Mouse (Mus musculus) limb, embryonic 11.5 days (tissue): Measurements from ENCODE around the gene Hacd4. TPM values are rescaled to one million over a fixed set of nuclear protein-coding genes. Genes with fewer than 3 reads are reported as not detected.

Experiments used
- ATAC-seq: fragments of 200-750 bp; cut with Nextera tagmentation; 2 replicates; pipeline ENCODE4 v1.8.0; 2017; ENCODE audit warnings: low read depth; ENCODE audit not compliant: insufficient number of reproducible peaks, low FRiP score, low TSS enrichment
- DNase-seq: peaks from one replicate; pipeline ENCODE4 v3.0.0-alpha.2; 2015; ENCODE audit warnings: low spot score
- H3K27ac ChIP-seq: fragments of 300-500 bp; sonication (generic); replicated peaks from 2 replicates; pipeline ENCODE4 v1.5.1; 2014; ENCODE audit warnings: low read depth, mild to moderate bottlenecking, low read length
- H3K27me3 ChIP-seq: fragments of 300-500 bp; sonication (generic); 2 replicates; pipeline ENCODE4 v1.6.1; 2014; ENCODE audit warnings: mild to moderate bottlenecking, low read length, mixed read lengths; ENCODE audit not compliant: control insufficient read depth, insufficient read depth
- H3K36me3 ChIP-seq: fragments of 300-500 bp; sonication (generic); 2 replicates; pipeline ENCODE4 v1.6.1; 2014; ENCODE audit warnings: mild to moderate bottlenecking, low read length, moderate library complexity, mixed read lengths; ENCODE audit not compliant: control insufficient read depth, insufficient read depth
- H3K4me1 ChIP-seq: fragments of 300-500 bp; sonication (generic); 2 replicates; pipeline ENCODE4 v1.6.1; 2014; ENCODE audit warnings: low read length, mixed read lengths; ENCODE audit not compliant: control insufficient read depth, insufficient read depth
- H3K4me2 ChIP-seq: fragments of 300-500 bp; sonication (generic); 2 replicates; pipeline ENCODE4 v1.6.1; 2014; ENCODE audit warnings: low read depth, mild to moderate bottlenecking, moderate library complexity; ENCODE audit not compliant: severe bottlenecking
- H3K4me3 ChIP-seq: fragments of 300-500 bp; sonication (generic); 2 replicates; pipeline ENCODE4 v1.5.1; 2014; ENCODE audit warnings: low read depth, low read length
- H3K9ac ChIP-seq: fragments of 300-500 bp; sonication (generic); 2 replicates; pipeline ENCODE4 v1.6.1; 2014; ENCODE audit warnings: mild to moderate bottlenecking, low read length
- H3K9me3 ChIP-seq: fragments of 300-500 bp; sonication (generic); 2 replicates; pipeline ENCODE4 v1.6.1; 2016; ENCODE audit warnings: low read length; ENCODE audit not compliant: control insufficient read depth
- WGBS: fragments of 180-500 bp; shearing (Covaris S2); extraction: QIAGEN DNeasy Blood & Tissue Kit; methylation state at CpG from one replicate; pipeline ENCODE4 v1.1.7; 2014; 5-methylcytosine and 5-hydroxymethylcytosine counted together
- polyA plus RNA-seq: library from polyadenylated mRNA; unstranded; fragments of >200 nt; fragmentation: Nextera tagmentation; extraction: Ambion mirVana; gene quantifications from 2 replicates; pipeline ENCODE4 v1.2.1, GENCODE M21; 2014

Gene Hacd4
- polyA plus RNA-seq, 1 experiment from 2014 or later: 3.4 TPM

DNA sequence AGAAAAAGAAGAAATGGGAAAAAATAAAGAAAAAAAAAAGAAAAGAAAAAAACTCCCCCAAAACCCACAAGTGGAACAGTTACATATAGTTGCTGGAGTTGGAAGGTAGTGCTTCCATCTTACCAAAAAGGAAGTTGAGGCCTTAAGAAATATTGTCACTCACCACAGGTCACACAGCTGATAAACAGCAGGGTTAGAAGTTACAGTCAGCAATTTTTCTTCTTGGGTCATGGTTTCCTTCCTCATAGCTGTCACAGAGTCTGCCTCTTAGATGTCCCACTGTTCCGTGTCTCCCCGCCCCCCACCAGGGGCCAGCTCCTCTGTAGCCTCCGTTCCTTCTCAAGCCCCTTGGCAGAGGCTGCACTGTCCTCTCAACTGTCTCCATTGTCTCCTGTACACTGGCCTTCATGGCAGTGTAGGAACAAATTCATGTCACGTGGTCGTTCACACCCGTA is 968 bp upstream of the Hacd4 start:
- ATAC-seq: no peak
- Histone ChIP-seq H3K4me1 (peaks cover 11% of the 10 kb centered on the region), H3K27ac (no peak overlapping the region), H3K9me3 (no peaks in the 10 kb centered on the region), H3K4me3 (no peak overlapping the region), H3K27me3 (no peaks in the 10 kb centered on the region), H3K36me3 (no peaks in the 10 kb centered on the region), H3K4me2 (no peak overlapping the region), H3K9ac (no peak overlapping the region)
- no peak for DNase-seq
- WGBS: 79% methylated on average over 6 of the region's 6 CpGs

DNA sequence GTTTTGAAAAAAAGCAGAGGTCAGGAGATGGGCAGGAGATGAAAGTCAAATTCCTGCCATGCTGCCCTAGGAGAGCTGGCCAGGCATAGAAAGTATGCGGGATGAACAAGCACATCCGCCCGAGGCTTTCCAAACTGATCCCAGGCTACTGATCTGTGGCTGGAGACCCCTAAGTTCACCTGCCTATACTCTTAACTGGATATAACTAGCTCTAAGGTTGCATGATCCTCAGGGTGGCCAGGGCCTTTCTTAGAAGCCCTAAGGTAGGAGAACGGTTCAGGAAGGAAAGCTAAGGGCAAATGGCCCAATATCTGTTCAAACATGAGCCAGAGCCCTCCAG is 232 bp upstream of the Hacd4 start:
- H3K9ac ChIP-seq: no peak overlapping the region
- no peak overlapping the region for H3K27ac ChIP-seq
- WGBS: 16% methylated on average over 4 of the region's 4 CpGs
- no peaks in the 10 kb centered on the region for H3K27me3 ChIP-seq
- ATAC-seq (peak; percentile 17; the same call in 1 of the 2 replicates), DNase-seq (no peak)
- no peaks in the 10 kb centered on the region for H3K9me3 ChIP-seq
- peaks cover 11% of the 10 kb centered on the region for H3K4me1 ChIP-seq
- H3K4me3 ChIP-seq: peak overlapping the region; percentile 32
- peak overlapping the region; percentile 72 for H3K4me2 ChIP-seq
- H3K36me3 ChIP-seq: no peaks in the 10 kb centered on the region

DNA sequence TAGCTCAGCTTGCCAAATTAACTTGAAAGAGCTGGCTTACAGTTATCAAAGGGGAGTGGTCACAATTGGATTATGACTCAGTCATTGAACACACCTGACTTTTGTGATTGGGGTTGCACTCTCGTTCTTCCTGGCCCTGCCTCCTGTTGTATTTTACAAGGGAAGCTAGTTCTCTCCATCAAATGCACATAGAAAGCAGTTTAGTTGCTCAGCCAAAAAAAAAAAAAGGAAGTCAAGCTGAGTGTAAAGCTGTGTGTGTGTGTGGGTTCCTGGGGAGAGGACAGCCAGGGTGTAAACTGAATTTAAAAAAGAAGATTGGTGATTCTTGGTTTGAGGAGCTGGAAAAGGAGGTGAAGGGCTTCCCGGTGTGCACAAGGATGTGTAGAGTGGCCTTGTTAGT is 811 bp downstream of the Hacd4 start:
- Histone ChIP-seq H3K4me1 (peaks cover 11% of the 10 kb centered on the region), H3K9ac (no peak overlapping the region), H3K36me3 (no peaks in the 10 kb centered on the region), H3K27me3 (no peaks in the 10 kb centered on the region), H3K9me3 (no peaks in the 10 kb centered on the region), H3K27ac (no peak overlapping the region), H3K4me3 (no peak overlapping the region), H3K4me2 (peak overlapping the region; percentile 72; the same call in 1 of the 2 replicates)
- DNase-seq (no peak), ATAC-seq (no peak)
- 48% methylated on average over 2 of the region's 2 CpGs for whole genome bisulfite sequencing

DNA sequence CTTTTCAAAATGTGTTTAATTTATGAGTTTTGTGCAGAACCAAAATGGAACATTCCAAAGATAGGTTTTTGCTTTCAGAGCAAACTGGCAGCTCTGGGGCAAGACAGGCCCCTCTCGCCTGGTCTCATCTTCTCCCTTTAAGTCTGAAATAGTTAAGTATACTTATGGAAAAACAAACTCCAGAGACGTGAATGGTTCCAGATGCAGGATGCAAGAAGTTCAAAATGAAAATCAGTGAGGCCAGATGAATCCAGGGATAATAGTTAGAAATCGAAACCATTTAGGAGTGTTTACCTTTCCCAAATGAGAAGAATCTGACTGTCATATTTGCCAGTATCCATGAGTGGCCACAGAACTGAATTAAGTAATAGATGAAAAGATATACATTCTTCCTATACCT is 1.6 kb downstream of the Hacd4 start:
- H3K4me2 ChIP-seq: no peak overlapping the region
- peaks cover 11% of the 10 kb centered on the region for H3K4me1 ChIP-seq
- WGBS: 78% methylated on average over 3 of the region's 3 CpGs
- no peaks in the 10 kb centered on the region for H3K36me3 ChIP-seq
- H3K9ac ChIP-seq: no peak overlapping the region
- H3K27ac ChIP-seq: no peak overlapping the region
- no peak overlapping the region for H3K4me3 ChIP-seq
- H3K27me3 ChIP-seq: no peaks in the 10 kb centered on the region
- ATAC-seq: no peak
- no peaks in the 10 kb centered on the region for H3K9me3 ChIP-seq
- no peak for DNase-seq

DNA sequence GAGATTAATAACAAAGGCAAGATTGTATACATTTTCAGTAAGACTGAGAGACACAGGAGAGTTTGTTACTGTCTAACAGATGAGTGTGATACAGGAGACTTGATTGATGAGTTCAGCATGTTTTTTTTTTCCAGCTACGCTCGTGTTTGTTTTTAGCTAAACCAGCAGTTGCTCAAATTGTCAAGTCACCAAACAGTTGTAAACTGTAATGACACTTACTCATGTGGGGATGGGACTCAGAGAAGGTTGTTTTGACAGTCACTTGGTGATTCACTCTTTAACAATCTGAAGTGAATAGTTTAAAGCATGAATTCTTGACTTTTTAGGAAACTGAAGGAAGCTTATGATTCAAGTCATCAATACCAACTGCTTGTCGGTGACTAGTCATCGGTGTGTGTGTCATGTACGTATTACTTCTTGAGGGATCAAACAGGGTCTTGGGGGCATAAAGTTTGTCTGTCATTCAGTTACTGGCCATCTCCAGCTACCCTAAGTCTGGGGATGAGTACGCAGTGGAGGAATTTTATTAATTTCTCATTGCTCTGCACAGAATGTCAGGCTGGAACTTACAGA is 2.0 kb downstream of the Hacd4 start:
- WGBS: 71% methylated on average over 6 of the region's 6 CpGs
- Histone ChIP-seq H3K4me3 (no peak overlapping the region), H3K27me3 (no peaks in the 10 kb centered on the region), H3K36me3 (no peaks in the 10 kb centered on the region), H3K9ac (no peak overlapping the region), H3K27ac (no peak overlapping the region), H3K4me1 (peaks cover 11% of the 10 kb centered on the region), H3K4me2 (no peak overlapping the region), H3K9me3 (no peaks in the 10 kb centered on the region)
- ATAC-seq (no peak), DNase-seq (no peak)

DNA sequence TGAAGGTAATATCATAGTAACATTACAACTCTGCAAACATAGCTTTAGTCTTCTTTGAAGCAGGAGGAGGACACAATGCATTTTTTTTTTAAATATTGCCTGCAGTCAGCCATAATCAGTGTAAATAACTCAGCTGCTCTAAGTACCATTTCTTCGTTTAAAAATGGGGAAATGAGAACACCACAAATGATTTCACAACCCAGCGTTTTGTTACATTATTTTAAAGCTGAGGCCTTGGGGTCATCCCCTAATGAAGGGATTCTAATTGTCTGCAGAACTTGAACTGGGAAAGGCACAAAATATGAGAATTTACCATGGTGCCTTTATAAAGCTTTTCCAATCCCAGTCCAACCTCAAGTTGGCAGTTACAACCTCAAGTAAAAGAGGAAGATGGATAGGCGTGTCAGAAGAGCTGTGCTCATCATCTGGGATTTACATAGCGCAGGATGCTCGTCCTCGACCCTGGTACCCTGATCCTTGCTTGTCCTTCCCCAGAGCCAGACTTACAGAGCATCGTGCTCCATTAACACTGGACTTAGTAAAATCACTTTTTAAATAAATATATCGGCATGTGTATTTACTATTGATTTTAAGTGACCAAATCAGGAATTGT is 6.2 kb downstream of the Hacd4 start:
- no peaks in the 10 kb centered on the region for H3K9me3 ChIP-seq
- H3K4me2 ChIP-seq: no peak overlapping the region
- WGBS: 81% methylated on average over 8 of the region's 8 CpGs
- no peak overlapping the region for H3K27ac ChIP-seq
- ATAC-seq: no peak
- H3K36me3 ChIP-seq: no peaks in the 10 kb centered on the region
- DNase-seq: no peak
- H3K27me3 ChIP-seq: no peaks in the 10 kb centered on the region
- H3K4me3 ChIP-seq: no peak overlapping the region
- H3K4me1 ChIP-seq: no peaks in the 10 kb centered on the region
- no peak overlapping the region for H3K9ac ChIP-seq

DNA sequence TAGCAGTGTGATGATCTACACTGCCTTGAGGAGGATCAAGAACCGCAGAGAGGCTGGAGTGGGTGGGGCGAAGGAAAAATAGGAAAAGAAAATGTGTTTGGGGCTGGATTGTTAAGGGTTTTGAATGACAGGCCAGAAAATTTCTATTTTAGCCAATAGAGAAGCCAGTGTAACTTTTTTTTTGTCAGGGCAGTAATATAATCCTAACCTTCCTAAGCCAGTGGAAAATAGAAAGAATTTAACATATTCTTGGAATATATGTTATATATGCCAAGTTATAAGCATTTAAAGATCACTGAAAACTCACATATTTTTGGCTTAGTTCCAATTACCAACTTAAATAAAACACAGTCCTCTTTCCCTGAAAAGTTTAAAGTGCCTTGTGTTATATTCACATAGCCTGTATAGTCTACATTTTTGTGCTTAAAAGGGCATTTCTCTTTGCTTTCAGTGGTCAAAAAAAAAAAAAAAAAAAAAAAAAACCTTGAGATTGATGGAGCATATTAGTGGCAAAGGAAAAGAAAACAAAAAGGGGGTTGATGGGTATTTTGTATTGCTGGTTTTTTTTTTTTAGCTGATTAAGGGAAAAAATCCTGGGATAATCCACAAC is 11.0 kb downstream of the Hacd4 start:
- WGBS: 91% methylated on average over 2 of the region's 2 CpGs
- DNase-seq: no peak
- Histone ChIP-seq H3K27ac (no peak overlapping the region), H3K27me3 (no peaks in the 10 kb centered on the region), H3K4me1 (no peaks in the 10 kb centered on the region), H3K9me3 (no peaks in the 10 kb centered on the region), H3K9ac (no peak overlapping the region), H3K4me2 (no peak overlapping the region), H3K4me3 (no peak overlapping the region), H3K36me3 (no peaks in the 10 kb centered on the region)
- ATAC-seq: no peak

DNA sequence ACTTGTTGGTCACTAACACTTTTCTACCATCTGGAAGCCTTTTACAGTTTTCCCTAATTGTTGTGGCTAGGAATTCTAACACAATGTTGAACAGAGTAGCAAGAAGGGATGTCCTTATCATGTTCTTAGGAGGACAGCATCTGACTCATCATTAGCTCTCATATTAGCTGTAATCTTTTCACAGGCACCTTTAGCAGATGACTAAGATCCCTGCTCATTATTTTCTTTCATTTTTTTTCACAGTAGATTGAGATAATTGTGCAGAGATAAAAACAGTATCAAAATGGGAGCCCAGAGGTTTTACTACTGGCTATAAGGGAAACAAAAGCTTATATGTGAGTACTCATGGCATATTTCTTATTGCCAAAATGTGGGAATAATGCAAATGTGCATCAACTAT is 14.2 kb downstream of the Hacd4 start:
- Histone ChIP-seq H3K9ac (no peak overlapping the region), H3K27ac (no peak overlapping the region), H3K4me1 (no peaks in the 10 kb centered on the region), H3K36me3 (no peaks in the 10 kb centered on the region), H3K4me3 (no peak overlapping the region), H3K27me3 (no peaks in the 10 kb centered on the region), H3K9me3 (no peaks in the 10 kb centered on the region), H3K4me2 (no peak overlapping the region)
- ATAC-seq (no peak), DNase-seq (no peak)
